Mouse (Mus musculus) midbrain, embryonic 14.5 days (tissue): ENCODE measurements around the gene Zzz3. TPM values are rescaled to one million over a fixed set of nuclear protein-coding genes. Genes with fewer than 3 reads are reported as not detected.

Experiments
- ATAC-seq: fragments of 200-750 bp; cut with Nextera tagmentation; 2 replicates; pipeline ENCODE4 v1.8.0; 2017; ENCODE audit warnings: moderate number of reproducible peaks, moderate library complexity; ENCODE audit not compliant: low FRiP score, low TSS enrichment
- DNase-seq: peaks from one replicate; pipeline ENCODE4 v3.0.0-alpha.2; 2015
- H3K27ac ChIP-seq: fragments of 300-500 bp; sonication (generic); replicated peaks from 2 replicates; pipeline ENCODE4 v1.5.1; 2014; ENCODE audit warnings: mild to moderate bottlenecking, low read depth, low read length, moderate library complexity
- H3K27me3 ChIP-seq: fragments of 300-500 bp; sonication (generic); 2 replicates; pipeline ENCODE4 v1.6.1; 2014; ENCODE audit warnings: low read length, control low read depth, mixed read lengths; ENCODE audit not compliant: control insufficient read depth, insufficient read depth
- H3K36me3 ChIP-seq: fragments of 300-500 bp; sonication (generic); 2 replicates; pipeline ENCODE4 v1.6.1; 2014; ENCODE audit warnings: low read length, control low read depth; ENCODE audit not compliant: control insufficient read depth, insufficient read depth
- H3K4me1 ChIP-seq: fragments of 300-500 bp; sonication (generic); 2 replicates; pipeline ENCODE4 v1.6.1; 2014; ENCODE audit warnings: mild to moderate bottlenecking, antibody characterized with exemption, low read length, control low read depth; ENCODE audit not compliant: control insufficient read depth, insufficient read depth
- H3K4me2 ChIP-seq: fragments of 300-500 bp; sonication (generic); 2 replicates; pipeline ENCODE4 v1.6.1; 2014; ENCODE audit warnings: mild to moderate bottlenecking, low read length, moderate library complexity
- H3K4me3 ChIP-seq: fragments of 300-500 bp; sonication (generic); replicated peaks from 2 replicates; pipeline ENCODE4 v1.5.1; 2014; ENCODE audit warnings: low read depth, low read length
- H3K9ac ChIP-seq: fragments of 300-500 bp; sonication (generic); replicated peaks from 2 replicates; pipeline ENCODE4 v1.6.1; 2014; ENCODE audit warnings: mild to moderate bottlenecking, low read length, moderate library complexity
- H3K9me3 ChIP-seq: fragments of 300-500 bp; sonication (generic); 2 replicates; pipeline ENCODE4 v1.6.1; 2016; ENCODE audit warnings: low read length, control low read depth, mixed read lengths; ENCODE audit not compliant: control insufficient read depth
- WGBS: fragments of 180-500 bp; shearing (Covaris S2); extraction: QIAGEN DNeasy Blood & Tissue Kit; methylation state at CpG from one replicate; pipeline ENCODE4 v1.1.7; 2014; 5-methylcytosine and 5-hydroxymethylcytosine counted together
- polyA plus RNA-seq: library from polyadenylated mRNA; unstranded; fragments of >200 nt; fragmentation: Nextera tagmentation; extraction: Ambion mirVana; gene quantifications from 2 replicates; pipeline ENCODE4 v1.2.1, GENCODE M21; 2014

Gene Zzz3
- polyA plus RNA-seq, 1 experiment from 2014 or later: 46.7 TPM

DNA sequence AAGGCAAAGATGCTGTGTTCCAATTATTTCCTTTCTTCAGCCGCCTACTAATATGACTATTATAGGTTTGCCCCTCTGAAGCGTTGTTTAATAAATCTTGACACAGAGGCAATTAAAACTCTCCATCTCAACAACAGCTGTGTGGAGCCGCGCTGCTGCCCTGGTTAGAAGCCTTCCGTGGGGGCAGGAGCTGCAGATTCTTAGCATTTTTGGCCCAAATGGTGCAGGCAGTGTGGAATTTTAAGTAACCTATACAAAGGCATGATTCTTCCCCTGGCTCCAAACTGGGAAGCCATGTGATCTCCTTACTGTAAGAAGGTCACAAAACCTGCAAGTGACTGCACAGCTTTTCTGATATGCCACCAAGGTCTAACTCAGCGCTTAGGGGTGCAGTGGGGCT is 88.9 kb downstream of the Zzz3 start:
- H3K36me3 ChIP-seq: no peaks in the 10 kb centered on the region
- WGBS: 63% methylated on average over 6 of the region's 6 CpGs
- 0 out of 2 replicates have a peak, but pooled peaks cover 5% of the 10 kb centered on the region for H3K4me1 ChIP-seq
- peak; percentile 37 for DNase-seq
- H3K9ac ChIP-seq: no peak overlapping the region
- H3K9me3 ChIP-seq: no peaks in the 10 kb centered on the region
- H3K4me2 ChIP-seq: no peak overlapping the region
- no peak overlapping the region for H3K4me3 ChIP-seq
- no peak for ATAC-seq
- H3K27ac ChIP-seq: peak overlapping the region; percentile 60
- H3K27me3 ChIP-seq: no peaks in the 10 kb centered on the region

GRCm38 (mm10) chr3:152488964-152489363 is 93.7 kb downstream of the Zzz3 start:
- WGBS: 91% methylated on average over 4 of the region's 4 CpGs
- H3K36me3 ChIP-seq: no peaks in the 10 kb centered on the region
- H3K27me3 ChIP-seq: no peaks in the 10 kb centered on the region
- H3K27ac ChIP-seq: no peak overlapping the region
- no peak overlapping the region for H3K4me3 ChIP-seq
- DNase-seq: no peak
- ATAC-seq: no peak
- H3K4me2 ChIP-seq: no peak overlapping the region
- no peak overlapping the region for H3K9ac ChIP-seq
- H3K4me1 ChIP-seq: 0 out of 2 replicates have a peak, but pooled peaks cover 5% of the 10 kb centered on the region
- H3K9me3 ChIP-seq: no peaks in the 10 kb centered on the region

- Histone ChIP-seq H3K4me3 (no peak overlapping the region), H3K36me3 (no peaks in the 10 kb centered on the region), H3K9ac (no peak overlapping the region), H3K27ac (no peak overlapping the region), H3K4me1 (peaks cover 8% of the 10 kb centered on the region), H3K27me3 (no peaks in the 10 kb centered on the region), H3K9me3 (no peaks in the 10 kb centered on the region), H3K4me2 (no peak overlapping the region)
- DNase-seq (no peak), ATAC-seq (no peak)
- 86% methylated on average over 5 of the region's 5 CpGs for WGBS
Observed at GRCm38 (mm10) chr3:152490423-152490822, 95.2 kb downstream of the Zzz3 start.

GRCm38 (mm10) chr3:152492241-152492640 is 97.0 kb downstream of the Zzz3 start:
- no peaks in the 10 kb centered on the region for H3K27me3 ChIP-seq
- no peaks in the 10 kb centered on the region for H3K9me3 ChIP-seq
- H3K27ac ChIP-seq: no peak overlapping the region
- no peak overlapping the region for H3K4me3 ChIP-seq
- DNase-seq (no peak), ATAC-seq (no peak)
- H3K9ac ChIP-seq: no peak overlapping the region
- H3K36me3 ChIP-seq: no peaks in the 10 kb centered on the region
- peaks cover 14% of the 10 kb centered on the region for H3K4me1 ChIP-seq
- 82% methylated on average over 6 of the region's 6 CpGs for WGBS
- no peak overlapping the region for H3K4me2 ChIP-seq

- no peak for DNase-seq
- no peak overlapping the region for H3K4me2 ChIP-seq
- no peak overlapping the region for H3K4me3 ChIP-seq
- WGBS: 61% methylated on average over 2 of the region's 2 CpGs
- H3K27ac ChIP-seq: no peak overlapping the region
- ATAC-seq: no peak
- no peaks in the 10 kb centered on the region for H3K9me3 ChIP-seq
- H3K9ac ChIP-seq: no peak overlapping the region
- peaks cover 14% of the 10 kb centered on the region for H3K4me1 ChIP-seq
- H3K27me3 ChIP-seq: no peaks in the 10 kb centered on the region
- H3K36me3 ChIP-seq: no peaks in the 10 kb centered on the region
Observed at GRCm38 (mm10) chr3:152493813-152494212, 98.5 kb downstream of the Zzz3 start.

GRCm38 (mm10) chr3:152494667-152495360 is 99.5 kb downstream of the Zzz3 start:
- 48% methylated on average over 12 of the region's 12 CpGs for WGBS
- DNase-seq: peak; percentile 19
- ATAC-seq: no peak

DNA sequence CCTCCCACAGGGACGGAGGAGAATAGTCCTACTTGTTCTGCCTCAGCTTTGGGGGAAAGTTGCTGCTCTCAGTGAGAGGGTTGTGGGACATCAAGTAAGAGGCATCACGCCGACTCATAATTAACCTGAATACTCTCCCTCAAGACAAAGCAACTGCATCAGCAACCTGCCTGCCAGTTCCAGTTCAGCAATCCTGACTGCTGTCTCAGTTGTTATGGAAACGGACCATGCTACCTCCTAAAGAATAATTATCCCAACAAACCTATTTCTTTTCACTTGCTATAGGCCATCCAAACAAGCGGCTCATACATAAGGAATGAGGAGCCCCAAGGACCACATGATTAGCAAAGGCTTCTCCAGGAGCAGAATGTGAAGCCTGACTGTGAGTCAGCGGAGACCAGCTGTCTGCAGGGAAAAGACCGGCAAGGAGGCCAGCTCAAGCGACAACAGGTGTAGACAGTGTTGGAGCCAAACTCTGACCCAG is 100.2 kb downstream of the Zzz3 start:
- Histone ChIP-seq H3K27ac (peak overlapping the region; percentile 42), H3K36me3 (no peaks in the 10 kb centered on the region), H3K4me2 (no peak overlapping the region), H3K9me3 (no peaks in the 10 kb centered on the region), H3K27me3 (no peaks in the 10 kb centered on the region), H3K4me1 (peaks cover 14% of the 10 kb centered on the region), H3K4me3 (no peak overlapping the region), H3K9ac (no peak overlapping the region)
- DNase-seq: peak; percentile 55
- ATAC-seq: peak; percentile 17; the same call in 1 of the 2 replicates
- WGBS: 44% methylated on average over 8 of the region's 8 CpGs

More at GRCm38 (mm10) chr3:152494667-152495360, 99.5 kb downstream of the Zzz3 start:
- H3K4me3 ChIP-seq: no peak overlapping the region
- H3K4me1 ChIP-seq: peaks cover 14% of the 10 kb centered on the region
- H3K4me2 ChIP-seq: no peak overlapping the region
- H3K36me3 ChIP-seq: no peaks in the 10 kb centered on the region
- peak overlapping the region; percentile 42 for H3K27ac ChIP-seq
- H3K9me3 ChIP-seq: no peaks in the 10 kb centered on the region
- H3K9ac ChIP-seq: no peak overlapping the region
- no peaks in the 10 kb centered on the region for H3K27me3 ChIP-seq

DNA sequence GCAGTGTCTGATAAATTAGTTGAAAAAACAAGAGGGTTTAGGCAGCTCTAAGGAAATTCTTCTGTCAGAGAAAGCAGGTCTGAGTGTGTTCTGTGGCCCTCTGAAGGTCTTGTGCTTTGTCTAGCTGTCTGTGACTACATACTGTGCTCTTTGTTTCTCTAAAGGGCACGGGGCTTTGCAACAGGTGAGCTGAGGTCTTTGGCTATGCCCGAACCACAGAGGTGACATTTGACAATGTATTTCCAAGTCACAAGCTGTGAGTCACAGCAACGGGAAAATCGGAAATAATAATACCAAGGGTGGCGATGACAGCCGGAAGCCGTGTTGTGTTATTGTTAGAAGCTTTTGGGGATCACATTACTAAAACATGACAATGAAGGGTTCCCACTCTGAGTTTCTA is 101.8 kb downstream of the Zzz3 start:
- peaks cover 14% of the 10 kb centered on the region for H3K4me1 ChIP-seq
- no peaks in the 10 kb centered on the region for H3K36me3 ChIP-seq
- ATAC-seq (no peak), DNase-seq (no peak)
- no peak overlapping the region for H3K4me3 ChIP-seq
- no peak overlapping the region for H3K9ac ChIP-seq
- H3K27ac ChIP-seq: no peak overlapping the region
- H3K4me2 ChIP-seq: no peak overlapping the region
- H3K27me3 ChIP-seq: no peaks in the 10 kb centered on the region
- H3K9me3 ChIP-seq: no peaks in the 10 kb centered on the region
- 70% methylated on average over 7 of the region's 7 CpGs for WGBS

- no peak overlapping the region for H3K9ac ChIP-seq
- no peaks in the 10 kb centered on the region for H3K9me3 ChIP-seq
- H3K36me3 ChIP-seq: no peaks in the 10 kb centered on the region
- 89% methylated on average over 2 of the region's 2 CpGs for WGBS
- H3K4me1 ChIP-seq: peaks cover 14% of the 10 kb centered on the region
- H3K27ac ChIP-seq: no peak overlapping the region
- H3K4me2 ChIP-seq: no peak overlapping the region
- DNase-seq (no peak), ATAC-seq (no peak)
- no peak overlapping the region for H3K4me3 ChIP-seq
- no peaks in the 10 kb centered on the region for H3K27me3 ChIP-seq
Observed at GRCm38 (mm10) chr3:152497842-152498241, 102.6 kb downstream of the Zzz3 start.
